Mouse (Mus musculus) mouse trophoblast stem cell (cell line): ENCODE results near the gene Cntfr.
"Not testable (repeated sequence)": the region's sequence is repeated elsewhere in the genome, so short reads cannot be mapped to it uniquely, and the experiment has no call there.

Experiments used
- in situ Hi-C, 2 experiments: fragments of 300-500 bp; cut with MseI, MboI; formaldehyde crosslinking; loops; 2 replicates in 1 of 2; 3 replicates in 1 of 2; pipeline ENCODE4 v1.15.1; 2025

Cntfr gene

GRCm38 (mm10) chr4:41710229-41710628 is 13.3 kb upstream of the Cntfr start:
- in situ Hi-C loops: no loop called here

DNA sequence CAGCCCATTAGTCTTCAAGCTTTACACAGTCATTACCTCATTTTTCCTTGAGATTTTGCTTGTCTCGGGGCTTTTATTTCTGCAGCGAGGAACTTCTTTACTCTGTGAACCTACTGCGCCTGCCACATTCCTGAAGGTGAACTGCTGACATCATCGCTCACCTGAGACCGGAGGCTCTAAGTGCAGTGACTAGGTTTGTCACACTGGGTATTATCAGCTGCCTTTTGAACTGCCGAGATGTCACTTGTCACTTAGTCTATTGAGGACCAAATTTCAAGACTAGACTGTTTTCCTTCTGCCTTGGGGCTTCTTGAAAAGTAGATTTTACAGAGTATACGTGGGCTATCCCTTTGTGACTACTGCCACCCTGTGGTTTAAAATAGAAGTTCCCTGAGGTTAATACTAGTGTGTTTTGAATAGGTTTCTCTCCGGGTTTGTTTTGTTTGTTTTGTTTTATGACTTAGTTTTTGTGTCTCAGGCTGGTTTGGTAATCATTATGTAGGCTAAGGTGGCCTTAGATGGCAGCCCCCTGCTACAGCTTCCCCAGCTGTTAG is 11.4 kb upstream of the Cntfr start:
- in situ Hi-C loops: loop anchor here (5.0 to 10.0 kb wide), 2 partner anchors 51 to 153 kb away; no protein-coding TSS in a partner anchor

- in situ Hi-C loops: loop anchor here (5.0 to 10.0 kb wide), 2 partner anchors 50 to 152 kb away; no protein-coding TSS in a partner anchor
Observed at GRCm38 (mm10) chr4:41707011-41707535, 10.2 kb upstream of the Cntfr start.

GRCm38 (mm10) chr4:41705922-41706754 is 9.2 kb upstream of the Cntfr start:
- in situ Hi-C loops: loop anchor here (5.0 to 10.0 kb wide), 2 partner anchors 49 to 151 kb away; no protein-coding TSS in a partner anchor

- in situ Hi-C loops: loop anchor here (5.0 to 10.0 kb wide), 2 partner anchors 47 to 150 kb away; no protein-coding TSS in a partner anchor
Observed at GRCm38 (mm10) chr4:41704651-41705050, 7.8 kb upstream of the Cntfr start.

GRCm38 (mm10) chr4:41702226-41702625 is 5.3 kb upstream of the Cntfr start:
- in situ Hi-C loops: loop anchor here (10.0 kb wide), 1 partner anchor 147 kb away; no protein-coding TSS in a partner anchor

GRCm38 (mm10) chr4:41700224-41700623 is 3.3 kb upstream of the Cntfr start:
- in situ Hi-C loops: loop anchor here (10.0 kb wide), 1 partner anchor 145 kb away; no protein-coding TSS in a partner anchor

- in situ Hi-C loops: loop anchor here (10.0 kb wide), 1 partner anchor 145 kb away; no protein-coding TSS in a partner anchor
Observed at GRCm38 (mm10) chr4:41699783-41700182, 2.9 kb upstream of the Cntfr start, which contains the start of gene Il11ra1. Il11ra1 (plus strand) TSS chr4:41699989.

DNA sequence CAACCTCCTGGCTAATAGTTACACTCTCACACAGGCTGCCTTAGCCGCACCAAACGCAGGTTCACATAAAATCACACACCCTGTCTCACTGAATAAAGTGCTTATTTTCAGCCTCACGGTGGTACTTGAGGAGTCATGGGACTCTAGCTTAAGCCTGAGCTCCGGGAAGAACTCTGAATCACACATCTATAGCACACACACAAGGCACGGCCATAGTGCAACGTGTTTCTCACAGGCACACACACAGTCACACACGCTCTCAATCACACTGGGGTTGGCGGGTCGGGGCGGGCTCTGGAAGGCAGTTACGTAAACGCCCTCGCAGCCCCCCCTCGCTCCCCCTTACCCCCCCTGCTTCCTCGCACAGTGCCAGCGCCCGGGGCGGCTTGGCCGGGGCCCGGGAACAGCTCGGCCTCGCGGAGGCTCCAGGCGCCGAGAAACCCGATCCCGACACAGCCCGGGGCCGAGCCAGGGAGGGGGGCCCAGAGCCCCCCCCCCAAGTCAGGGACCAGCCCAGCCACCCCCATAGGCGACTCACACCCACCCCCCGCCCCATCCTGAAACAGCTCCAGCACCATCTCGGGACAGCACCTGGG is 1.6 kb upstream of the Cntfr start:
- in situ Hi-C loops: not testable (repeated sequence)

DNA sequence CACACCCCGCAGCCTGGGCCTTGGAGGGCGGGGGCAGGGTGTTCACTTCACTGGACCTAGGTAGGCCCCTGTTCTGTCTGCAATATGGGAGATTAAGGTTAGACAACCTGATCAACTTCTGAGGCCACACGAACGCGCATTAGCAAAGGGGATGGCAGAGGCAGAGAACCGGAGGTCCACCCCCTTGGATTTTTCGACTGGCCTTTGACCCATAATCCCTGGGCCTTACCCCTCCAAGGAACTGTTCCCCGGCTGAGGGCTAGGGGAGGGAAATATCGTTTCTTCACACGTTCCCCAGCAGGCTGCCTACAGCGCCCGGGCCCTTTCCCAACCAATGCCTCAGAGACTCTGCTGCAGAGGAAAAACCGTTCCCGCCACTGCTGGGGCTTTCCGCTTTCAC is 437 bp downstream of the Cntfr start:
- in situ Hi-C loops: not testable (repeated sequence)

DNA sequence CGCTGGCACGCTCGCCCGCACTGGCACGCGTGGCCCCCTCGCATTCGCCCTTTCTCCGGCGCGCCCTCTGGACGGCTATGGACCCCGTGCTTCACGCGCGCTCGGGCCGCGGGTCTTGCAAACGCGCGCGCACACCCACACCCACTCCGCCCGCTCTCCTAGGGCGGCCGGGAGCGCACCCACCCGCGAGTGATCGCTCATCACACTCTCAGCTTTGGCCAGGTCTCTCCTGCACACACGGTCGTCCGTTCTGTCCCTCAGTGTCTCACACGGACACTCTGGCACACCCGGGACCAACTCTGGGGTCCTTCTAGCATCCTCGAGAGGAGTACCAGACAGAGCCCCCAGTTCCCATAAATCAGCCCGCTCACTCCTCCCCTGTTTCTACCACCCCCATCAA is 1.1 kb downstream of the Cntfr start:
- in situ Hi-C loops: not testable (repeated sequence)

DNA sequence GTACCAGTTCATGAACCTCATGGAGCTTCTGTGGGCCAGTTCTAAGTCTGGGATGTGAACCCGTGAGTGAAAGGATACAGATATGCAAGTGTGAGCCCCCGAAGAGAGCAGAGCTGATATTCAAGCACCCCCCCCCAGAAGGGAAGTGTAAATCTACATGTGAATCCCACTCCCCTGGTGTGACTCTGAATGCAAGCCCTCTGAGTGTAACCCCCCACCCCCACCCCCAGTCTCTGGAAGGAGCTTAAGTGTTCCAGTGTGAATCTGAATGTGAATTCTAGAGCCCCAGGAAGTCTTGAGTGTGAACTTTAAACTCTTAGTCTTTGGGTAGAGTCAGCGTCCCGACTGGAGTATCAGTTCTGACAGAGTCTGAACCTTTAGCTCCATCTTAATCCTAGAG is 3.4 kb downstream of the Cntfr start:
- in situ Hi-C loops: not testable (repeated sequence)

DNA sequence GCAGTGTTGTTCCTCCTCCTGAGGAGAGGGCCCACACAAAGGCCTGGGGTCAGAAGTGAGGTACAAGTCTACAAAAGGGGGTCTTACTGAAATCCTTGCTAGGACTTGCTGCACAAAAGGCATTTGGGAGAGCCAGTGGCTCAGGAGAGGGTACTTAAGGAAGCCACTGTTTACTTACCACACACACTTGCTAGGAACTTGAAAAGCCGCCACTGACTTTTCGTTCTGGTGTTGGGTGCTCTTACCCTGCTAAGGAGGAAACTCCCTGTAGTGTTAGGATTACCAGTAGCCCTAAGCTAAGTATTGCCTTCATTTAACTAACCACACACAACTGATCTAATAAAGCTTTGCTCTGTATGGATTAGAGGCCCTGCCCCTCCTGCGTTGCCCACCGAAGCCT is 6.9 kb downstream of the Cntfr start:
- in situ Hi-C loops: not testable (repeated sequence)

DNA sequence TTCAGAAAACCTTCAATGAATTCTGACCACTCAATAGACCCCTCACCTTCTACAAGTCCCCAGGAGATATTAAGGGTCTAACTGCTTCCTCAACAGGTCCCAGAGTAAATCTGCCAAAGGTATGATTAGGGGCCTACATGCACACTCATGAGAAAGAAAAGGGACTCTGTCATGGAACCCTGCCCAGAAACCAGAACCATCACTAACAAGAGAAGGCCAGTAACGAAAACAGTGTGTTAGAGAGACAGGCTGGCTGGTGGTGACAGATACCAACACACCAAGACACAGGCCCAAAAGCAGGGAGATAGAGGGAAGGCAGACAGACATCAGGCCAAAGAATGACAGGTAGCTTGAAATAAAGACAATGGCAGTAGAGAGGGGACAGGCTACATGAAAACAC is 8.3 kb downstream of the Cntfr start:
- in situ Hi-C loops: not testable (repeated sequence)

GRCm38 (mm10) chr4:41685882-41686492 is 10.9 kb downstream of the Cntfr start:
- in situ Hi-C loops: not testable (repeated sequence)

- in situ Hi-C loops: not testable (repeated sequence)
Observed at GRCm38 (mm10) chr4:41684931-41685453, 11.9 kb downstream of the Cntfr start.

DNA sequence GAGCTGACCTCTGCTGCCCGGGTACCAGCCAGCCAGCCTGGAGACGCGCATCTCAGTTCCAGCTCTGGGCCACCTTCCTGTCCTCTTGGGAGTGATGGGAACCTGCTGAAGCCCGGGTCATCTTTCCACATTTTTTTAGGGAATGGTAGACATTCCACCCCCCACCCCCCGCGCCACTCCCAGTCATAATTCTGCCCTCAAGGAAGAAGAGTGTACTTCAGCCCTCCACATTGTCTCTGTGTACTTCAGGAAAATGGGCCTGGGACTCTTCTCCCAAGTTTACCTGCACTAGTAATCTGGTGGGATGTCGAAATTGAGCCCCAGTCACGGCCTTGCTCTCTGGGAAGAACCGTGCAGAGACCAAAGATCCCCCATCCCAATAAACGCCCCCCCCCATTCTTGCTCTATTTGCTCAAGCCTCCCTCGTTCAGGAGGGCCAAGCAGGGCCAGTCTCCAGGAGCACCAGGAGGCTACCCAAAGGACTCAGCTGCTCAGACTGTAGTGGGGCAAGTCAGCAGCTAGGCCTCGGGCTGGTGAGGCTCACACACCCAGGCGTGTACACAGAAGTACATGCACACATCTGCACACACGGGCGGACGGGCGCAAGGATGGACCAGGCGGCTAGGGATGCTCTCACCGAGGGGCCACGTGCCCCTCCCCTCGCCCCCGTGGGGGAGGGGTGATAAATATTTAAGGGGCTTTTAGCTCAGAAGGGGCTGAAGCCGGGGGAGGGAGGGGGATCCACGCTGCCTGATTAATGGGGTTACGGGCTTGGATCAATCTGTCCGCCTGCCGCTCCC is 12.6 kb downstream of the Cntfr start:
- in situ Hi-C loops: not testable (repeated sequence)

- in situ Hi-C loops: not testable (repeated sequence)
Observed at GRCm38 (mm10) chr4:41683303-41683702, 13.6 kb downstream of the Cntfr start.

DNA sequence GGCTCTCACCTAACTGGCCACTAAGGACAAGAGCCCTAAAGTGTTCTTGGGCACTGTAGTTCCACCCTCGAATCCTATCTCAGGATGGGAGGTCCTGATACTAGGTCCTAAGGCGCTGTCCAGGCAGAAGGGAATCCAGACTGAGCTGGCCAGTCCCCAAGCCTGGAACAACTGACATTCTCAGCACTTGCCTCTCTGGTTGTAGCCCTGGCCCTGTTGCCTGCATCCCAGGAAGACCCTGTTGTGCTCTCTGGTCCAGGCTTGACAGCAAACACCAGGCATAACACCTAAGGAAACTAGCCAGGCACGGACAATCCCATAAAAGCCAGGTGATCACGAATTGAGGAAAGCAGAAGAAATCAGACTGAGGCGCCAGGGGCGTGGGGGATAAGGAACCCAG is 14.1 kb downstream of the Cntfr start:
- in situ Hi-C loops: no loop called here

- in situ Hi-C loops: no loop called here
Observed at GRCm38 (mm10) chr4:41681947-41682346, 14.9 kb downstream of the Cntfr start.
